Mouse (Mus musculus) forebrain, embryonic 10.5 days (tissue): ENCODE data around the gene Rnf185. TPM values are rescaled to one million over a fixed set of nuclear protein-coding genes. Genes with fewer than 3 reads are reported as not detected.
A peak's percentile ranks its signal among the peaks of the same experiment; 100 is the strongest.

Experiments used
- DNase-seq: peaks from one replicate; pipeline ENCODE4 v3.0.0-alpha.2; 2017; ENCODE audit warnings: low spot score; ENCODE audit errors: extremely low spot score
- H3K27ac ChIP-seq: fragments of 300-500 bp; sonication (generic); 2 replicates; pipeline ENCODE4 v1.5.1; 2016; ENCODE audit warnings: mild to moderate bottlenecking
- H3K27me3 ChIP-seq: fragments of 300-500 bp; sonication (generic); 2 replicates; pipeline ENCODE4 v1.6.1; 2016; ENCODE audit warnings: mild to moderate bottlenecking; ENCODE audit not compliant: poor library complexity, severe bottlenecking
- H3K36me3 ChIP-seq: fragments of 300-500 bp; sonication (generic); replicated peaks from 2 replicates; pipeline ENCODE4 v1.6.1; 2016; ENCODE audit warnings: mild to moderate bottlenecking, moderate library complexity
- H3K4me1 ChIP-seq: fragments of 300-500 bp; sonication (generic); 2 replicates; pipeline ENCODE4 v1.6.1; 2016
- H3K4me3 ChIP-seq: fragments of 300-500 bp; sonication (generic); 2 replicates; pipeline ENCODE4 v1.5.1; 2016; ENCODE audit warnings: mild to moderate bottlenecking, moderate library complexity
- H3K9me3 ChIP-seq: fragments of 300-500 bp; sonication (generic); 2 replicates; pipeline ENCODE4 v1.6.1; 2016; ENCODE audit warnings: mild to moderate bottlenecking, moderate library complexity
- WGBS: fragments of 180-500 bp; shearing (Covaris S2); methylation state at CpG from one replicate; pipeline ENCODE4 v1.1.7; 2016; 5-methylcytosine and 5-hydroxymethylcytosine counted together
- polyA plus RNA-seq: library from polyadenylated mRNA; unstranded; fragments of >200 nt; fragmentation: Nextera tagmentation; extraction: Ambion mirVana; gene quantifications from 2 replicates; pipeline ENCODE4 v1.2.1, GENCODE M21; 2016

Gene Rnf185
- polyA plus RNA-seq, 1 experiment from 2014 or later = 39.6 TPM

DNA sequence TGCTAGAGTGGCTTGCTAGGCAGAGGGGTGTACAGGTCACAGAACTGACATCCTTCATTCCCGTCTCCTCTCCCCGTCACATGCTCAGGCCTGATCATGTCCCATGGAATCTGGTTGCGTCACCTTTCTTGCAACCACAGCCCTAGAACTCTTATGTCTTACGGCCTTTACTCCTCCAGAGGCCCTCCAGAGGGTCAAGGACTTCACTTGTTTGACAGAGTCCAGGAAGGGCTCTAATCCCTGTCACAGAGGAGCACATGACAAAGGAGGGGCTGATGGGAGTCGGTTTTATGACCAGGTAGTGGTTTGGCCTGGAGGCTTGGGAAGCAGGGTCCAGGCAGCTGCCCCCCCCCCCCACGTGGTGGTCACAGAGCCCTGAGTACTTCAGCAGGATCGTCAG, 83.2 kb downstream of the Rnf185 start:
- Histone ChIP-seq H3K36me3 (peaks cover 6% of the 10 kb centered on the region; the same call in 1 of the 2 replicates), H3K4me1 (peaks cover 43% of the 10 kb centered on the region), H3K9me3 (no peaks in the 10 kb centered on the region; the same call in 1 of the 2 replicates), H3K27me3 (no peaks in the 10 kb centered on the region), H3K27ac (peak overlapping the region; percentile 48; the same call in 1 of the 2 replicates), H3K4me3 (no peak overlapping the region; the same call in 1 of the 2 replicates)
- no peak for DNase-seq
- 72% methylated on average over 7 of the region's 7 CpGs for WGBS

GRCm38 (mm10) chr11:3366411-3366810, 85.8 kb downstream of the Rnf185 start:
- H3K27ac ChIP-seq = no peak overlapping the region
- 89% methylated on average over 7 of the region's 7 CpGs for WGBS

More at GRCm38 (mm10) chr11:3366411-3366810, 85.8 kb downstream of the Rnf185 start:
- no peaks in the 10 kb centered on the region for H3K27me3 ChIP-seq
- peaks cover 18% of the 10 kb centered on the region for H3K36me3 ChIP-seq
- peaks cover 26% of the 10 kb centered on the region for H3K4me1 ChIP-seq
- H3K9me3 ChIP-seq = peaks cover 9% of the 10 kb centered on the region; the same call in 1 of the 2 replicates
- no peak overlapping the region for H3K4me3 ChIP-seq
- DNase-seq = no peak

Other genes starting within 250 kb of the Rnf185 start
- 59.0 and 60.4 TPM in 2 replicates for gene Eif4enif1, start 250.0 kb downstream of the Rnf185 start, polyA plus RNA-seq
- 335 and 338 TPM in 2 replicates for gene Drg1, start 185.9 kb downstream of the Rnf185 start, polyA plus RNA-seq
- 96.7 and 111 TPM in 2 replicates for gene Patz1, start 163.5 kb downstream of the Rnf185 start, polyA plus RNA-seq
- 5.6 and 6.2 TPM in 2 replicates for gene Pik3ip1, start 122.0 kb downstream of the Rnf185 start, polyA plus RNA-seq
- 42.8 and 43.1 TPM in 2 replicates for gene Limk2, start 43.2 kb downstream of the Rnf185 start, polyA plus RNA-seq
- gene Pla2g3, start 35.9 kb upstream of the Rnf185 start, polyA plus RNA-seq = 1.4 TPM in 2 replicates
- 0.20 and 0.21 TPM in 2 replicates for gene Inpp5j, start 52.5 kb upstream of the Rnf185 start, polyA plus RNA-seq
- gene Selenom, start 62.3 kb upstream of the Rnf185 start, polyA plus RNA-seq = 36.1 and 37.9 TPM in 2 replicates
- 35.1 and 40.2 TPM in 2 replicates for gene Smtn, start 88.2 kb upstream of the Rnf185 start, polyA plus RNA-seq
- gene Morc2a, start 196.8 kb upstream of the Rnf185 start, polyA plus RNA-seq = 41.8 and 42.6 TPM in 2 replicates